Mouse (Mus musculus): ENCODE data around the gene Hdac9. TPM values are rescaled to one million over a fixed set of nuclear protein-coding genes. Genes with fewer than 3 reads are reported as not detected.

The Hdac9 gene
- polyA plus RNA-seq, 1 experiment from 2014 or later, result 13.6 TPM

Other genes with a start within 250 kb of the Hdac9 start
- gene Prps1l1, start 67.7 kb upstream of the Hdac9 start, polyA plus RNA-seq (2015; fragmentation: Nextera tagmentation; extraction: Ambion mirVana), result not detected in 2 replicates
- gene Snx13, start 130.1 kb upstream of the Hdac9 start, polyA plus RNA-seq (2015; fragmentation: Nextera tagmentation; extraction: Ambion mirVana), result 32.1 and 35.6 TPM in 2 replicates

Measured in forebrain, embryonic 16.5 days (tissue).